Mouse (Mus musculus) kidney, embryonic 16.5 days (tissue): ENCODE results near the gene Prkcz. TPM values are rescaled to one million over a fixed set of nuclear protein-coding genes. Genes with fewer than 3 reads are reported as not detected.
A peak's percentile ranks its signal among the peaks of the same experiment; 100 is the strongest.

Experiments
- ATAC-seq: fragments of 200-750 bp; cut with Nextera tagmentation; 2 replicates; pipeline ENCODE4 v1.8.0; 2017; ENCODE audit warnings: moderate TSS enrichment; ENCODE audit not compliant: low FRiP score, low TSS enrichment
- H3K27ac ChIP-seq: fragments of 300-500 bp; sonication (generic); 2 replicates; pipeline ENCODE4 v1.5.1; 2014; ENCODE audit warnings: low read length
- H3K27me3 ChIP-seq: fragments of 300-500 bp; sonication (generic); 2 replicates; pipeline ENCODE4 v1.6.1; 2014; ENCODE audit warnings: low read length, control low read depth, mixed read lengths; ENCODE audit not compliant: insufficient read depth
- H3K36me3 ChIP-seq: fragments of 300-500 bp; sonication (generic); 2 replicates; pipeline ENCODE4 v1.6.1; 2014; ENCODE audit warnings: low read length, control low read depth, mixed read lengths; ENCODE audit not compliant: insufficient read depth
- H3K4me1 ChIP-seq: fragments of 300-500 bp; sonication (generic); 2 replicates; pipeline ENCODE4 v1.6.1; 2014; ENCODE audit warnings: low read length, control low read depth, mixed read lengths; ENCODE audit not compliant: insufficient read depth
- H3K4me2 ChIP-seq: fragments of 300-500 bp; sonication (generic); replicated peaks from 2 replicates; pipeline ENCODE4 v1.6.1; 2014; ENCODE audit warnings: low read depth, low read length
- H3K4me3 ChIP-seq: fragments of 300-500 bp; sonication (generic); 2 replicates; pipeline ENCODE4 v1.5.1; 2014; ENCODE audit warnings: mild to moderate bottlenecking, low read length
- H3K9ac ChIP-seq: fragments of 300-500 bp; sonication (generic); replicated peaks from 2 replicates; pipeline ENCODE4 v1.6.1; 2014; ENCODE audit warnings: low read length
- H3K9me3 ChIP-seq: fragments of 300-500 bp; sonication (generic); 2 replicates; pipeline ENCODE4 v1.6.1; 2016; ENCODE audit warnings: low read length, control low read depth
- WGBS: fragments of 180-500 bp; shearing (Covaris S2); extraction: QIAGEN DNeasy Blood & Tissue Kit; methylation state at CpG from one replicate; pipeline ENCODE4 v1.1.7; 2014; 5-methylcytosine and 5-hydroxymethylcytosine counted together
- polyA plus RNA-seq: library from polyadenylated mRNA; unstranded; fragments of >200 nt; fragmentation: Nextera tagmentation; extraction: Ambion mirVana; gene quantifications from 2 replicates; pipeline ENCODE4 v1.2.1, GENCODE M21; 2015

Gene Prkcz
- polyA plus RNA-seq, 1 experiment from 2014 or later: 17.9 TPM

GRCm38 (mm10) chr4:155279926-155280767 lies 81.0 kb downstream of the Prkcz start:
- H3K4me3 ChIP-seq: no peak overlapping the region
- H3K4me1 ChIP-seq: peaks cover 44% of the 10 kb centered on the region
- H3K9ac ChIP-seq: no peak overlapping the region
- 0 out of 2 replicates have a peak overlapping the region, but pooled peaks have one; percentile 33 for H3K27ac ChIP-seq
- H3K9me3 ChIP-seq: no peaks in the 10 kb centered on the region
- ATAC-seq: peak; percentile 66; the same call in 1 of the 2 replicates
- WGBS: 52% methylated on average over 16 of the region's 16 CpGs
- no peaks in the 10 kb centered on the region for H3K36me3 ChIP-seq
- H3K4me2 ChIP-seq: no peak overlapping the region
- no peaks in the 10 kb centered on the region for H3K27me3 ChIP-seq

GRCm38 (mm10) chr4:155279054-155279453 lies 82.1 kb downstream of the Prkcz start:
- H3K9me3 ChIP-seq: no peaks in the 10 kb centered on the region
- no peak overlapping the region for H3K4me2 ChIP-seq
- peaks cover 46% of the 10 kb centered on the region for H3K4me1 ChIP-seq
- WGBS: 85% methylated on average over 8 of the region's 8 CpGs
- H3K36me3 ChIP-seq: no peaks in the 10 kb centered on the region
- no peak overlapping the region for H3K4me3 ChIP-seq
- H3K27me3 ChIP-seq: no peaks in the 10 kb centered on the region
- H3K27ac ChIP-seq: no peak overlapping the region
- H3K9ac ChIP-seq: no peak overlapping the region
- ATAC-seq: no peak

DNA sequence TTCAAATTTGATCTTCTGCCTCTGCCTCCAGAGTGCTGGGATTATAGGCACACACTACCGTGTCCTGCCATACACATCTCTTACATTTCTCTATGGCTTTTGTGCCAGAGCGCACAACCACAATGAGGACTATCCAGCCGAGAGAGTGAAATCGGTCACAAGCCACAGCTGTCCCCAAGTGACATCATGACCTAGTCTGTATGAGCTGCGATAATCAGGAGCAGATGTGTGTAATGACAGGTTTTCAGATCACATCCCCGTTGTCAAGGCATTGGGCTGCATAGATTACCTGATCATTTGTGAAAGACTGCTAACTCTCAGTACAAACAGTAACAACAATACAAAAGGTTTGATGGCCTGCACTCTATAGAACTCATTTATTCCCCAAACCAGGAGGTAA lies 83.2 kb downstream of the Prkcz start:
- Histone ChIP-seq H3K4me3 (no peak overlapping the region), H3K27me3 (no peaks in the 10 kb centered on the region), H3K4me1 (peaks cover 35% of the 10 kb centered on the region), H3K36me3 (no peaks in the 10 kb centered on the region), H3K9me3 (no peaks in the 10 kb centered on the region), H3K27ac (no peak overlapping the region), H3K4me2 (no peak overlapping the region), H3K9ac (no peak overlapping the region)
- WGBS: 76% methylated on average over 6 of the region's 6 CpGs
- no peak for ATAC-seq

- Histone ChIP-seq H3K27me3 (no peaks in the 10 kb centered on the region), H3K36me3 (no peaks in the 10 kb centered on the region), H3K4me1 (peaks cover 8% of the 10 kb centered on the region; the same call in 1 of the 2 replicates), H3K27ac (no peak overlapping the region), H3K4me2 (no peak overlapping the region), H3K9ac (no peak overlapping the region), H3K9me3 (no peaks in the 10 kb centered on the region), H3K4me3 (no peak overlapping the region)
- 44% methylated on average over 3 of the region's 3 CpGs for WGBS
- ATAC-seq: no peak
These were observed 86.3 kb downstream of the Prkcz start for GRCm38 (mm10) chr4:155274851-155275250.

DNA sequence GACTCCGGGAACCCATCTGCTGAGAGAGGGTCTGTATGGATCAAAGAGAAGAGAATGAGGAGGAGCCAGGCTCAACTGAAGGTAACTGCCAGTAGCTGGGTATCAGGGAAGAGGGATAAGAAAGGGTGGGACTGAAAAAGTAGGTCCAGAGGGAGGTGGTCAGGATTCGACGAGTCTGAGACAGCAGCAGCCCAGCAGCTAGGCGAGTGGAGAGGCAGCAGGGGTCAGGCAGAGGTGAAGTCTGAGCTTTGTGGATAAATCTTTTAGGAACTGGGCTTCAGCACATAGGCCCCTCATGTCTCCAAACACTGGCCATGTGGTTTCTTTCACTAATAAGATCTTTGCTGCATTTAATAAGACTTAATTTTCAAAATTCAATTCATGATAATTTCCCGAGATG lies 86.7 kb downstream of the Prkcz start:
- H3K4me3 ChIP-seq: no peak overlapping the region
- peaks cover 8% of the 10 kb centered on the region; the same call in 1 of the 2 replicates for H3K4me1 ChIP-seq
- no peak overlapping the region for H3K4me2 ChIP-seq
- H3K36me3 ChIP-seq: no peaks in the 10 kb centered on the region
- 34% methylated on average over 5 of the region's 5 CpGs for WGBS
- no peak overlapping the region for H3K27ac ChIP-seq
- no peaks in the 10 kb centered on the region for H3K9me3 ChIP-seq
- H3K27me3 ChIP-seq: no peaks in the 10 kb centered on the region
- no peak for ATAC-seq
- H3K9ac ChIP-seq: no peak overlapping the region

- Histone ChIP-seq H3K4me3 (no peak overlapping the region), H3K9me3 (no peaks in the 10 kb centered on the region), H3K36me3 (no peaks in the 10 kb centered on the region), H3K4me2 (no peak overlapping the region), H3K9ac (no peak overlapping the region), H3K27me3 (no peaks in the 10 kb centered on the region), H3K27ac (peak overlapping the region; percentile 41), H3K4me1 (peaks cover 15% of the 10 kb centered on the region)
- peak; percentile 52; the same call in 1 of the 2 replicates for ATAC-seq
- 34% methylated on average over 5 of the region's 5 CpGs for WGBS
These were observed 92.8 kb downstream of the Prkcz start for GRCm38 (mm10) chr4:155268382-155268781.

DNA sequence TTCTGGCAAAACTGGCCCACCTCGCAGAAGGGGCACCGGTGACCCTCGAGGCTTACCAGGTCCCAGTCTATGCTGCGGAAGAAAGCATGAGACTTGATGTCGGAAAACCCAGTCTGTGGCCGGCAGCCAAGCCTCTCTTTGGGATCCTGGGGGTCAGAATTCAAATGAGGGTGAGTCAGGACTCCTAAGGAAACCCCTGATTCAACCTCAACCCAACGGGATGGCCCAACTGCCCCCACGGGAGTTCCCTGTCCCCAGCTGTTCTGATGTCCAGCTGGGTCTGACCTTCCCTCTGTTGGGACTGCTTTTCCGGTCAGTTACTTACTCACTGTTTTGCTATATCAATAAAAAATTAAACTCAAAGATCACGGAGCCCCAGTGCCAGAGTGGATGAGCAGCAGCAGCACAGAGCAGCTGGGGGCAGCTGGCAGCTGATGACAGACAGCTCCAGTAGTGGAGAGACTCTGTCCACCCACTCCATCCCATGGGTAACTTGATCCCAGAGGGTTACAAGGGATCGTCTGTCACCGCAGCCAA lies 93.5 kb downstream of the Prkcz start:
- WGBS: 36% methylated on average over 12 of the region's 12 CpGs
- Histone ChIP-seq H3K4me1 (peaks cover 15% of the 10 kb centered on the region), H3K36me3 (no peaks in the 10 kb centered on the region), H3K4me2 (no peak overlapping the region), H3K4me3 (no peak overlapping the region), H3K9ac (no peak overlapping the region; the same call in 1 of the 2 replicates), H3K27me3 (no peaks in the 10 kb centered on the region), H3K27ac (peak overlapping the region; percentile 41), H3K9me3 (no peaks in the 10 kb centered on the region)
- peak; percentile 50 for ATAC-seq

DNA sequence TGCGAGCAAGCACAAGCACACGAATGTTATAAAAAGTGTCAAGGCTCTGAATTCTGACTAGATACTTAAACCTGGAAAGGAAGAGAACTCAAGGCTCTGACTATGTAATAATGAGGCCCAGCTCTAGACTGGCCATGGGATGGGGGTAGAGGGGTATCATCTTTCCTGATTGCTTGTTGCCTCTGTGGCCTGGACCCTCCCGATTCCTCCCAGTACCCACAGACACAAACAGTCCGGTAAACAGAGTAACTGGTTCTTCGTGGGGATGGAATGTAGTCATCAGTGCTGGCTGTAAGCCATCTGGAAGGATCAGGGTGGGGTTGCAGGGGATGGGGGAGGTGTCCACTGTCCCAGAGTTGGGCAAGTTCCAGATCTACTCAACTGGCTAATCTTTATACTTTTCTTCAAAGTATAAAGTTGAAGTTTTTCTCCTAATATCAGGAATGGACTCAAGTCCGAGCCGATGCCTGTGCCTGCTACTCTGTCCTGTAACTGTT lies 94.1 kb downstream of the Prkcz start:
- H3K4me1 ChIP-seq: peaks cover 15% of the 10 kb centered on the region
- no peak overlapping the region for H3K9ac ChIP-seq
- H3K9me3 ChIP-seq: no peaks in the 10 kb centered on the region
- H3K4me3 ChIP-seq: no peak overlapping the region
- 44% methylated on average over 7 of the region's 7 CpGs for WGBS
- no peaks in the 10 kb centered on the region for H3K36me3 ChIP-seq
- ATAC-seq: peak; percentile 39; the same call in 1 of the 2 replicates
- H3K27ac ChIP-seq: no peak overlapping the region; the same call in 1 of the 2 replicates
- H3K4me2 ChIP-seq: no peak overlapping the region
- H3K27me3 ChIP-seq: no peaks in the 10 kb centered on the region

DNA sequence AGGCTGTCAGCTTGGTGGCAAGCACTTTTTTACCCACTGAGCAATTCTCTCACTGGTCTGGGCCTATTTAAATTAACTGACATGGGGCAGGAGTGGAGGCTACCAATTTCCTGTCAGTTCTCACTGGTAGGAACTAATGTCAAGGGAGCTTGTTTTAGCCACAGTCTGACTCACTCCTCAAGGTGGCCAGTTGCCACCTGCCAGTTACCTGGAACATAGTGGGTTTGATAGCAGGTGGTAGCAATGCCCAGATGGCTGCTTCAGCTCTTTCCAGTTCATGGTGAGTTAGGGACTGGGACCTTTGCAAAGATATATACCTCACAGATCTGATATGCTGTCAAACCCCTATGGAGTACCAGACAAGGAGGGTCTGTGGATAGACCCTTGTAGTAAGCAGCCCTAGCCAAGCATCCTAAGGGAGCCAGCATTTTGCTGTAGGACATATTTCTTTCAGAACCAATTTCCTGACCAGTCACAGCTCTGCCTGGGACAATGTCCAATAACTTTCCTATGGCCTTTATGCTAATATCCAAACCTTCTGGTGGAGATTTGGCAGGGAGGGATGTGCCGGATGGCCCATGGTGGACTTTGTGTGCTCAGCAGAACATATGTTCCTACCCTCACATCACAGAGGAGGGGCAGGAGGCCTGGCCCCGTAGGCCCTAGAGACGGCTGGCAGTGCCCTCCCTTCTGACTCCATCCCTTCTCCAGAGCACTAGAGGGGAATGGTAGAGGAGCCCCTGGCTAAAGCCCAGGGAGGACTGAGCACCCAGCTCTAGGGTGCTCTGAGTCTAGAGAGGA lies 96.4 kb downstream of the Prkcz start:
- Histone ChIP-seq H3K9me3 (peaks cover 4% of the 10 kb centered on the region; the same call in 1 of the 2 replicates), H3K27me3 (no peaks in the 10 kb centered on the region), H3K4me3 (no peak overlapping the region), H3K27ac (no peak overlapping the region), H3K4me2 (no peak overlapping the region), H3K4me1 (peaks cover 15% of the 10 kb centered on the region), H3K9ac (no peak overlapping the region), H3K36me3 (peaks cover 8% of the 10 kb centered on the region; the same call in 1 of the 2 replicates)
- no peak for ATAC-seq
- 78% methylated on average over 3 of the region's 3 CpGs for WGBS
